Mouse (Mus musculus) spleen, adult 2 months (tissue): ENCODE measurements at regions not wholly inside any gene's neighbourhood (a gene's known extent, or its start where the extent isn't known, plus 50 kb on each side); places are given as distances from the start of the nearest gene placed in this dataset.

Source experiments
- DNase-seq, 2 experiments: peaks; one replicate each; pipeline versions ENCODE4 v3.0.0 to v3.0.0-alpha.2; 2012 to 2021; ENCODE audit warnings: low spot score in 2 of 2, low read depth in 1 of 2
- H3K27ac ChIP-seq: fragments of 200-500 bp; 2 replicates; pipeline ENCODE4 v1.5.1; 2012; ENCODE audit warnings: low read length, inconsistent platforms; ENCODE audit not compliant: insufficient read depth
- H3K27me3 ChIP-seq: fragments of 200-500 bp; 2 replicates; pipeline ENCODE4 v1.6.1; 2012; ENCODE audit warnings: mild to moderate bottlenecking, moderate library complexity, low read length, inconsistent platforms; ENCODE audit not compliant: control insufficient read depth, insufficient read depth
- H3K36me3 ChIP-seq: fragments of 200-500 bp; 2 replicates; pipeline ENCODE4 v1.6.1; 2012; ENCODE audit warnings: mild to moderate bottlenecking, low read length, inconsistent platforms; ENCODE audit not compliant: control insufficient read depth, insufficient read depth
- H3K4me1 ChIP-seq: fragments of 200-500 bp; 2 replicates; pipeline ENCODE4 v1.6.1; 2011; ENCODE audit warnings: inconsistent platforms; ENCODE audit not compliant: control insufficient read depth, insufficient read depth, insufficient read length
- H3K4me3 ChIP-seq: fragments of 200-500 bp; 2 replicates; pipeline ENCODE4 v1.5.1; 2011; ENCODE audit warnings: mild to moderate bottlenecking, inconsistent platforms; ENCODE audit not compliant: insufficient read depth, insufficient read length; ENCODE audit errors: extremely low read depth
- CTCF ChIP-seq: fragments of 200-500 bp; IDR thresholded peaks from 2 replicates; pipeline ENCODE4 v1.5.1; 2011; ENCODE audit warnings: mild to moderate bottlenecking, inconsistent platforms; ENCODE audit not compliant: insufficient read depth, insufficient read length, insufficient replicate concordance; ENCODE audit errors: extremely low read depth
- POLR2A ChIP-seq: fragments of 200-500 bp; IDR thresholded peaks from 2 replicates; pipeline ENCODE4 v1.6.1; 2011; ENCODE audit warnings: low read depth, low read length, inconsistent platforms
- WGBS: fragments of 180-500 bp; shearing (Covaris S2); methylation state at CpG from one replicate; pipeline ENCODE4 v1.1.7; 2018; 5-methylcytosine and 5-hydroxymethylcytosine counted together

DNA sequence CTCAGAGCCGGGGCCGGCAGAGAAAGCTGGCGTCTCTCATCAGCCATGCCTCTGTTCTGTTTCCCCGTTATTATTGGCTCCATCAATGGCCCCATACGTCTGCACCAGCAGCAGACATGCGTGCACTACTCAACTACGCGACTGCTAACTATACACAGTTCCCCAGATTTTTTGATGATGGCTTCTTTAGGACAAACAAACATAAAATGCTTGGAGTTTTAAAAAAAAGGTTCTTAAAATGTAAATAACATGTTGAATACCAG lies 256.6 kb downstream of the Ankrd16 start:
- no peak for TF ChIP-seq CTCF
- no peak for TF ChIP-seq POLR2A
- WGBS, result 87% methylated on average over 8 of the region's 8 CpGs
- Histone ChIP-seq H3K4me3 (no peak overlapping the region), H3K27ac (no peak overlapping the region), H3K4me1 (no peaks in the 10 kb centered on the region), H3K36me3 (no peaks in the 10 kb centered on the region), H3K27me3 (no peaks in the 10 kb centered on the region)
- no peak for DNase-seq

DNA sequence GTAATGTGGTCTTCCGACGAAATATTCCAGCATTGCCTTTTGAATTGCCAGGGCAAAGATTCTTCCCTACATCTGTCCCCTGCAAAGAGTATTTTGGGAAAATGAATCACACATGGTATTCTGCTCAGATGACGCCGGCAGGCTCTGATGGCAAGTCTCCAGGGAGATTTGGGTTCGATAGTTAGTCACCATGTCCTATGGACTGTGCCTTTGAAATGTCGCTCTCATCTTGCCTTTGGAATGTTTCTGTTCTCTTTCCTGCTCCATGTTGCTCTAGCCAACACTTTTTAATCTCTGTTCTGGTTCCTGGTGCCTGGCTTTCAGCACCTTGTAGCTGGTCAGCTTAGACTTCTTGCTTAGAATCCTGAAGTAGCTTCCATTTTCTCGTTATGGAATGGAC lies 252.3 kb downstream of the Itga8 start:
- no peak overlapping the region for H3K27ac ChIP-seq
- no peaks in the 10 kb centered on the region for H3K36me3 ChIP-seq
- WGBS, result 85% methylated on average over 7 of the region's 7 CpGs
- no peaks in the 10 kb centered on the region for H3K4me1 ChIP-seq
- no peak for DNase-seq
- H3K4me3 ChIP-seq, result no peak overlapping the region
- no peaks in the 10 kb centered on the region for H3K27me3 ChIP-seq
- TF ChIP-seq POLR2A (no peak), CTCF (no peak)

DNA sequence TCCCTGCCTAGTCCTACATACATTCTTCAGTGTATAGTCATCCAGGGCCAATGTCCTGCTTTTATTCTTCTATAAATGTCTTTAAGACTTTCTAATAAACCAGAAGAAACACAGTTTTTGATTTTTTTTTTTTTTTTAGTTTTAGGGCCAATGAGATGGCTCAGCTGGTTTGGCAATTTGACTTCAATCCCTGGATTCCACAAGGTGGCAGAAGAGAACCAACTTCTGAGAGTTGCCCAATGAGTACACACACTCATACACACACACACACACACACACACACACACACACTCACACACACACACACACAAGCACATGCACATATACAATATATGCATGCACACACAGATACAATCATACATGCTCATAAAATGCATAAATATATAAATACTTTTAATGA lies 251.8 kb downstream of the Itga8 start:
- Histone ChIP-seq H3K27me3 (no peaks in the 10 kb centered on the region), H3K4me3 (no peak overlapping the region), H3K4me1 (no peaks in the 10 kb centered on the region), H3K27ac (no peak overlapping the region), H3K36me3 (no peaks in the 10 kb centered on the region)
- TF ChIP-seq POLR2A (no peak), CTCF (no peak)
- DNase-seq, result no peak

DNA sequence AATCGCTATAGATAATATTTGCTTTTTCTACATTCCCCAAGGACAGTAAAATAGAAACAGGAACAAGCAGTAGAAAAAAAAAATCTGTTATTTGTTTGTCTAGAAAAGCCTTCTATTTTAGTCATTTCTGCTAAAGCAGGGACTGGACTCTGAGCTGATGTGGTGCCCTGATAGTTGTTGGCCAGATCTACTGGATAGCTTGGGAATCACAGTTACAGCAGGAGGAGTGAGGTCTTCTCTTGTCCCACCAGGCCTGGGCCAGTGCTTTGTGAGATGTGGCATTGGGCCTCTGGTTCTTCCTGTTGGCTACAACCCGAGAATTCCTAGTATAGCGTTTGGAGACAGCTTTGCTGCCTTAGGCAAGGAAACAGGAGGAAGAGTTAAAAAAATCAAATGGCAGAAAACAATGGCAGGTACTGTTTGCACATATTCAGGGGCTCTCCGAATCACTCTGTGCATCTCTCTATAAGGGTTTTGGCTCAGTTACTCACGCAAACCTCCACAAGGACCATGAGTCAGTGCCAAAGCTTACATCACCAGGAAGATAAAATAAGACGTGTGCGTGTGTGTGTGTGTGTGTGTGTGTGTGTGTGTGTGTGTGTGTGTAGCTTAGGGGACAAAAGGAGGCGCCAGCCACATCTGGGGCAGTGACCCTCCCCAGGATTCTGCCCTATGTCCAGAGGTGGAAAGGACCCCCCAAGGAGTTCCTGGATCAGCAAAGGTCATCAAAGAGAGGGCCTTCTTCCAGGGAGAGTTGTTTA lies 248.1 kb downstream of the Itga8 start:
- TF ChIP-seq POLR2A (no peak), CTCF (no peak)
- Histone ChIP-seq H3K4me1 (no peaks in the 10 kb centered on the region), H3K27me3 (no peaks in the 10 kb centered on the region), H3K36me3 (no peaks in the 10 kb centered on the region), H3K4me3 (no peak overlapping the region), H3K27ac (peak overlapping the region; percentile 40)
- DNase-seq, result no peak
- WGBS, result 72% methylated on average over 8 of the region's 8 CpGs

DNA sequence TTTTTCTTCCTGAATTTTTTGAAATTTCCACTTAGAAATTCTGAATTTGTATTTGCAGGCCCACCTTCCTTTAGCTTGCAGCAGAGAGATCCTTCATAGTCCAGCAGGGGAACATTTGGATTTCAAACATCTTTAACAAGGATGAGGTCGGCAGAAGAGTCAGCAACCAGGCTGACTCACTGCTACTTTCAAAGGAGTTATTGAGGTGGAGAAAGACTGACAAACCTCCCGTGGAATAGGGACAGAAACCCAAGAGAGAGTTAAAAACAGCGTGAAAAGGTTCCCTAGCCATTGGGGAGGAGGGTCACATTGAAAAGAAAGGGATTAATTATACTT lies 247.6 kb downstream of the Itga8 start:
- H3K4me3 ChIP-seq, result no peak overlapping the region
- H3K36me3 ChIP-seq, result no peaks in the 10 kb centered on the region
- no peaks in the 10 kb centered on the region for H3K4me1 ChIP-seq
- no peaks in the 10 kb centered on the region for H3K27me3 ChIP-seq
- WGBS, result 65% methylated on average over 3 of the region's 3 CpGs
- no peak for DNase-seq
- H3K27ac ChIP-seq, result no peak overlapping the region
- TF ChIP-seq CTCF (no peak), POLR2A (no peak)
